Mouse (Mus musculus) erythroid progenitor cell, adult 5-6 weeks (primary cell): Measurements from ENCODE around the gene Lef1. TPM values are rescaled to one million over a fixed set of nuclear protein-coding genes. Genes with fewer than 3 reads are reported as not detected.

ENCODE experiments used
- ATAC-seq: replicated peaks from 2 replicates; pipeline ENCODE4 v1.8.0; 2016; ENCODE audit warnings: moderate number of reproducible peaks, mild to moderate bottlenecking, moderate TSS enrichment, inconsistent platforms; ENCODE audit not compliant: poor library complexity, low FRiP score, severe bottlenecking
- total RNA-seq, 2 experiments: library from RNA; stranded (forward) in 1 of 2; stranded (reverse) in 1 of 2; fragments of 150-400 nt in 1 of 2; fragments of 186-747, 209-891 nt in 1 of 2; gene quantifications; 2 replicates each; pipeline versions ENCODE4 v1.2.3 to v1.2.4; 2015 to 2017; ENCODE audit warnings: low replicate concordance in 2 of 2

The Lef1 gene
- total RNA-seq, 2 experiments from 2014 or later: 9.2 to 14.1 TPM

DNA sequence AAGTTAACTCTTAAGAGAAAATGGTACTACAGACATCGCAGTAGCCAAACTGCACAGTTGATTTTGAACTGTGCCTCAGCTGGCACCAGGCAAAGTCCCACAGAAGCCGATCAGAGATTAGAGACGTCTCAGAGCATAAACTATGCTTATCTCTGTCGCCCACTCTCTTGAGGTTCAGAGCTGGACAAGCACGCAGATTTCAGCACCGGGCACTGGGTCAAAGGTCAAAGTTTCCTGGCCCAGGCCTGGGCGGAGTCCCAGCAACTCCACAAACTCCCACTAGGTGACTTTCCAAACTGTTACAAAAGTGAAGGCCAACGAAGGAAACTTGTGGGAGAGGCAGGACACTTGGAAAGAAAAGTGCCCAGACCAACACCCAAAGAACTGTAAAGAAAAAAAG lies 160.9 kb downstream of the Lef1 start:
- ATAC-seq: no peak

DNA sequence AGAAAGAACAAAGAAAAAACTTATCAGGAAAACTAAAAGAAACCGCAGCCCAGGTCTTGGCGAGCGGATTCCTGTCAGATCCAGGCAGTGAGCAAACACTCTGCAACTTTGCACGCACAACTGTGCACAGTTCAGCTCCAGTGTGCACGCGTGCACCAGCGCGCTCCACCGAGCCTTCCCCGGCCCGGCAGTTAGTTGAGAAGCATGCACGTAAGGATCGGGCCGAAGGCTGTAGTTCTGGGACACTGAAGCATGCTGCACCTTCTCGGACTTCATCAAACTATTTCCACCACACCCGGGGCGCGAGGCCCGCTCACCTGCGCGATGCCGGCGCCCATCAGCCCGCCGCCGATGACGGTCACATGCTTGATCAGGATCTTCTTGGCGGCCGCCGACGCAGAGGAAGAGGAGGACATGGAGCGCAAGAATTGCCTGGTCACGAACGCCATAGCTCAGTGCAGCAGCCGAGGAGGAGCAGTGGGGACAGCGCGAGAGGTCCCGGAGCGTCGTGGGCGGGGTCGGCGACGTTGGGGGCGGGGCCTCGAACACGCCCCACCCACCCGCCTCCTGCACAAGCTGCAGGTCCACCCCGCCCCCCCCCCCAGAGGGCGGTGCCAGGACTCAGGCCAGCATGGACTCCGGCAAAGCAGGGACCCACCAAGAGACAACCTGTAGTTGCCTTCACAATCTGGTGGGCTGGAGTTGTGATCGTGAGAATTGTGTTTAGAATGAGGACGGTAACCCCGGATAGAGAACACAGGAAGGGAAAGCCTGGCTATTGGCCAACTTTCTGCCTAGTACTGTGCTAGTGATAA lies 161.5 kb downstream of the Lef1 start, which contains the start of gene Hadh:
TSS of gene Hadh (minus strand) at position 543 of the 815 bp plus-strand sequence.
- peak; percentile 71 for ATAC-seq

DNA sequence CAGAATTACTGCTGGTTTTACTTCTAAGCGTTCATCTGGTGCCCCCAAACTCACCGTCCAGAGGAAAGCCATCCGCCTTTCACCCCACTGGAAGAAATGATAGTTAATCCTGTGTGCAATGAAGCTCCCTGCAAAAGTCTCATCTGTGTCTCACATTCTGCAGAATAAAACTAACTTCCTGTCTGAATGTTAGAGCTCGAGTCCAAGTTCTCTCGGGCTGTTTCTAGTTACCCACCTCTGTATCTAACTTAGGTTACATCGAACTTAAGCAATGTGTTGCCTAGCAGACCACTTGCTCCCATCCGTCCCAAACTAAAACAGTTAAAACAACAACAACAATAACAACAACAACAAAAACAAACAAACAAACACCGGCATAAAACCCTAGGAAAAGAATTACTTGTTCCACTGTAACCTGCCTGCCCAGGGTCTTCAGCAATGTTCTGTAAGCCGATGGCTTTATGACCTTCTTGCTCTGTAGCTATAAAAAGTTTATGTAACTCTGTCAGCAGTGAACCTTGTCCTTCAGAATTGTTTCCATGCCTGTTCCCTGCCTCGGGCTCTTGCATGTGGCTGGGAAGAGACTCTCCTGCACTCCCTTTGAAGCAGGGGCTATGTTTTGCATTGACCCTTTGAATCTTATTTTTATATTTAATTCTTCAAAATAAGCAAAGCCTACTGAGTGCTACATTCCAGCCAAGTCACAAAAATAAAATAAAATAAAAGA lies 162.3 kb downstream of the Lef1 start:
- ATAC-seq: no peak

Other genes with a start within 250 kb of the Lef1 start
- gene Hadh, start 161.6 kb downstream of the Lef1 start, total RNA-seq (2015; ENCODE audit: low replicate concordance): 9.6 and 17.3 TPM in 2 replicates
- 2.7 and 7.6 TPM in 2 replicates for gene Hadh, start 161.6 kb downstream of the Lef1 start, total RNA-seq (2017; ENCODE audit: low replicate concordance)
- gene Cyp2u1, start 192.8 kb downstream of the Lef1 start, total RNA-seq (2015; ENCODE audit: low replicate concordance): 1.7 TPM in 1 of 2 replicates, not detected in the other
- gene Cyp2u1, start 192.8 kb downstream of the Lef1 start, total RNA-seq (2017; ENCODE audit: low replicate concordance): not detected in 2 replicates